Mouse (Mus musculus) ovary, postnatal 14 days (tissue): ENCODE results near the gene Krt15.
A peak's percentile ranks its signal among the peaks of the same experiment; 100 is the strongest.

Source experiments
- DNase-seq: peaks from one replicate; pipeline ENCODE4 v3.0.0; 2022; ENCODE audit warnings: low spot score

Gene Krt15

DNA sequence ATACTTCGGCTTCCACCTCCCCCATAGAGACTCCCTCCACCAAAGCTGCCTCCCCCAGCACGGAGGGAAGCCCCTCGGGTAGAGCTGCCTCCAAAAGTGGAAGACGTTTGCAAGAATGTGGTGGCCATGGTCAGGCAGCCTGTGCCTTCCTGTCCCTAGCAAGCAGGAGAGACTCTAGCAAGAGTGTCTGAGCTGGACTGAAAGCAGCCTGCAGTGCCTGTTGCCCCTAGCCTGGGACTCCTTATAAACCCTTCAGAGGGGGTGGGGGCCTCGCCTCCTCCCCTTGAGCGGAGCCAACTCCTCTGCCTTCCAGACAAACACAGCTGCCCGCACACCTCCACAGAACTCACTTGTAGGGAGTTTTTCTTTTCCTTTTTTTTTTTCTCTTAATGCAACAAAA lies at the start of gene Krt15:
Gene Krt15, minus strand, starts transcription at position 198 of the 400 bp plus-strand sequence.
- no peak for DNase-seq

DNA sequence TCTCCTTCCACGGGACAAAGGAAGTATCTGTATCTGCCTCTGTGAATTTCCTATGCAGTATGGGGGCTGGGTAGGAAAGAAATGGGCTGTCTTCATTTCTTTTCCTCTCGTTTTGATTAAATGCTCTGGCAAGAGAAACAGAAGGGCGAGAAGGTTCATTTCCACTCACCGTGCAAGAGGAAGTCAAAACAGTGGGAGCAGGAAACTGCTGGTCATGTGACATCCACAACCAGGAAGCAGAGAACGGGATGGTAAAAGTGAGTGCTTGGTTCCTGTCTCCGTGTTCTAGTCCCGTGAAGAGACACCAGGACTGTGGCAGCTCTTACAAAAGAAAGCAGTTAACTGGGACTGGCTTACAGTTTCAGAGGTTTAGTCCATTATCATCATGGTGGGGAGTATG lies 46.0 kb upstream of the Krt15 start:
- no peak for DNase-seq

DNA sequence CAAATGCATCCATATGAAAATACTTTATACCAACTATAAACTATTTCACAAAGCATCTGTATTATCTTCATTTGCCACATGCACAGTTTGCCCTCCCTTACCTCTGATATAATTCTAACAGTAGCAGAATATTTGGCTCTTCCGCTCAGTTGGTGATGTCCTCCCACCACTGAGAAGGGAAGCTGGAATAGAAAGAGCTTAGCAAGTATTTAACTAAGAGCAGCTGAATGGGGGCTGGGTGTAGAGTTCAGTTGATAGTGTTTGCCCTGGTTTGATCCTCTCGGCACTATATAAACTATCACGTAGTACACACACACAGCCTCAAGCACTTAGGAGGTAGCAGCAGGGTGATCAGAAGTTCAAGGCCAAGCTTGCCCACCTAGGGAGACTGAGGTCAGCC lies 43.5 kb upstream of the Krt15 start:
- DNase-seq, result no peak

DNA sequence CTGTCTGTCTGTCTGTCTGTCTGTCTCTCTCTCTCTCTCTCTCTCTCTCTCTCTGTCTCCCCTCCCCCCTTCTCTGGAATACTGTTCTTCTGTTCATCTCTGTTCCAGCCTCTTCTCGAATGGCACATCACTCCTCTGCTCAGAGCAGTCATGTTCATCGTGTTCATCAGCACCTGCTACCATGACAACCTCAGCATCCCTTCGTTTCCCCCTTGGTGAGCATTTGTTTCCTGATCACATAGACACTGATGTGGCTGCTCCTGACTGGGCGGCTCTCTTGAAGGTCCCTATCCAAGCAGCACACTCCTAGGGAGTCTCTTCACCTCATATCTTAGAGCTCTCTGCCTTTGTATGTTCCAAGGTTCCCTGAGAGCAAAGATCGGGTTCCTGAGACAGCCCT lies 42.6 kb upstream of the Krt15 start:
- no peak for DNase-seq

DNA sequence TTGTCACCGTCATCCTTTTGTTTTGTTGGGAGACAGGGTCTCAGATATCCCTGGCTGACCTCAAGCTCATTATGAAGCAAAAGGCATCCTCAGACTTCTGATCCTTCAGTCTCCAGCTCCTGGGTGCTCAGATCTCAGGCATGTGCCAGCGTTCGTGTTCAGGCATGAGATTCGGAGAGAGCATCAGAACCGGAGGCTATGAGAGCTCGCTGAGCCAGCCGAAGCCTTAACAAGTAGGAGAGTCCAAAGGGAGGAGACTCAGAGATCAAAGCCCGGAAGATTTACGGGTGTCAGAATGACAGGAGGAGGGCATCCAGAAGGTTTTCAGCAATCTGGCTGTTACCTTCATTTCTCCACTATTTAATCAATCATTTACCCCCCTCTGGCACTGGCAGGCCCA lies 41.1 kb upstream of the Krt15 start:
- DNase-seq, result no peak

DNA sequence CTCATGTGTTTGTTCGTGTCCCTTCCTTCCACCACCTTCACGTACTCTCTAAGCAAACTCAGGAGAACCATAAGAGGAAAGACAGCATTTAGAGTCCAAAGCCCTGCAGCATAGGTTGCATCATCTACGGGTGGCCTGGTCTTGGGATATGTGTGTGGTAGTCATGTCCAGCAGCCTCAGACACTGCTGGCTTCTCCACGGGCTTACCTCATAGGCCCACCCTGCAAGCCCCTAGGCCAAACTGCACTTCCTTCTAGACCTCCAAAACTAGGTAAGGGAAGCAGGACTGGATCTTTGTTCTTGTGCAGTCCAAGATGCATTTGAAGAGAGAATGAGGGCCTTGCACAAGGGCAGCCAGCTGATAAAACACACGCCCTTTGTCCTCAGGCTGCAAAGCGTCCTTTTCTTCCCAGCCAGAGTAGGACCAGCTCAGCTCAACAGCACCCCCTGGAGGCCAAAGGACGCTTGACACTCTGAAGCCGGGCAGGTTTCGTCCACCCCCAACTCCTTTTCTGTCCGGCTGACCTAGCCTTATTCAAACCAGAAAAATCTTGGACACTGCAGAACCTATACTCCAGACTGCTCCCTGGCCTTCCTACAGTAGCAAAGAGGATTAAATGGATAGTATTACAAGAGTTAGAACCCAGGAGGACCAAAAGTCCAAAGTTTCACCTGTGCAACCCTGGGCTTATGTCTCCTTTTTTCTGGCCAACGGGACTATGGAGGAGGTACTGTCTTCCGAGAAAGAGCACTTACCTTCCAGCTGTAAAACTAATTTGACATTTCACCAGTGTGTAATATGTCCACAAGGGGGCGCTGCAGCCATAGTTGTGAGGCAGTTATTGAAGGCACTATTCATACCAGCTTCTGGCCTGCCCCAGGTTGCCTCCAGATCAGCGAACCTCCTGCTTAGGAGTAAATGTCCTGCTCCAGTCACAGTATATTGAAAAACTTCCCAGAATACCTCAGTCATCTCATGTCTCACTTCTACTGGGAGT lies 33.3 kb upstream of the Krt15 start:
- DNase-seq, result peak; percentile 84

DNA sequence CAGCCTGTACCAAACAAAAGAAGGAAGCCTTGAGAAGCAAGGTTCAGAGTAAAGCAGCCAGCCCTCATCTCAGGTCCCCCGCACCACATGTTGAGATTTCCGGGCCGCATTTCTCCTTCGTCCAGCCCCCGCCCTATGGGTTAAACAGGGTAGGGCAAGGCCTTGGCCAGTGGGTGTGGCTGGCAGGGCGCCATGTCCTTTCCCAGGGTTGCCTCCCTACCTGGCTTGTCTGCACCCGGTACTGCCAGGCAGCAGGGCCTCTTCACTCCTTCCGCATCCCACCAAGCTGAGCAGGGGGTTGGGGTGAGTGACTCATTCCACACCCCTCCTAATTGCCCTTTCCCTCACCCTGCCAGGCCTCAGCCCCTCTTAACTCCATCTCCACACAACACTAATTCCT lies 32.3 kb upstream of the Krt15 start:
- peak; percentile 71 for DNase-seq

DNA sequence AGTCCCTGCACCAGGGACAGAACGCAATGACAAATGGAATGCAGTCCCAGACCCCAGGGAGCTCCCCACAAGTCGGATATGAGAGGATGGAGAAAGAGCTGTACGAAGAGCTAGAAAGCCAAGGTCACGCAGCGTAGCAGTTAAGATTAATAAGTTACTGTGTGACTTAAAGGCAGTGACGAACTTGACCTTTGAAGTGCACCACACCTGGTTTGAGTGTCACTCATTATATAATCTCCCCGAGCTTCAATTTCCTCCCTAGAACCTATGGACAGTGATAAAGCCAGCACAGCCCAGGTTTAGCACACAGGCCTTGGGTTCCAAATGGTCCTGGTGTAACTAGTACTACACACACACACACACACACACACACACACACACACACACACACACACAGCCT lies 28.7 kb upstream of the Krt15 start:
- no peak for DNase-seq

DNA sequence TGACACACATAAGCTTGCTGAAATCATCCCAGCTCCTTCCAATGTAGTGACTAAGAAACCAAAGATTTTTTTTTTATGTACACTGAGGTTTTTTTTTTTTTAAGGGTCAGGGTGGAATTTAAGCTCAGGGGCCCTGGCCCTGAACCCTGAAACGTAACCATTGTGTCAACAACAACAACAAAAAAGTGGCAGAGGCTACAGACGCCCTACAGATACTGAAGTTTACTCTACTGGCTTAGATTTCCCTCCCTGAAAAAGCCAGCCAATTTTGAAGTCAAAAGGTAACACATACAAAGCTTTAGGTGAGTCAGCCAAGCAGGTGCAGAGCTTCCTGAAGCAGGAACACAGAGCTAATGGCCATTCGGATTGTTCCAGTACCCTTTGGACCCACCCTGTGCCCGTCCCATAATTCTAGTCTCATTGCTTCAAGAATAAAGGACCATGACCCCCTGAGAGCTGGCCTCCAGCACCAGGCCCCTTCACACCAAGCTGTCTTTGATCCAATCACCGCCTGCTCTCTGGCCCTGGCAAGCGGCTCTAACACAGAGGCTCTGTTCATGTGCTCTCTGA lies 22.3 kb upstream of the Krt15 start:
- DNase-seq, result no peak

DNA sequence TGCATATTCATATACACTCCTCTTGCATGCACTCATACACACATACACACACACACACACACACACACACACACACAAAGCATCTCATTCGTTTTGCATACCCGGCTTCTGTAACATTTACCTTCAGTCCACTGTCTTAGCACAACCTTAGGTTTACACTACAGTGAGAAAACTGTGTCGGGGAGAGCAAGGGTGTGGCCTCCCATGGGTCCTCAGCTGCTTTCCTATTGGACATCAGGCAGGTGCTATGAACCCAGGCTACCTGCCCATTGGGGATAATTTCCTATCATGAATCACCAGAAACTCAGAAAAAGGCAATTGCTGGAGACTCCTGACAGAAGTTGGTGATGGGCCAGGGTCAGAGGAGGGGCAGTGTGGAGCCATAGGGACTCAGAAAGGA lies 21.6 kb upstream of the Krt15 start:
- DNase-seq, result no peak

DNA sequence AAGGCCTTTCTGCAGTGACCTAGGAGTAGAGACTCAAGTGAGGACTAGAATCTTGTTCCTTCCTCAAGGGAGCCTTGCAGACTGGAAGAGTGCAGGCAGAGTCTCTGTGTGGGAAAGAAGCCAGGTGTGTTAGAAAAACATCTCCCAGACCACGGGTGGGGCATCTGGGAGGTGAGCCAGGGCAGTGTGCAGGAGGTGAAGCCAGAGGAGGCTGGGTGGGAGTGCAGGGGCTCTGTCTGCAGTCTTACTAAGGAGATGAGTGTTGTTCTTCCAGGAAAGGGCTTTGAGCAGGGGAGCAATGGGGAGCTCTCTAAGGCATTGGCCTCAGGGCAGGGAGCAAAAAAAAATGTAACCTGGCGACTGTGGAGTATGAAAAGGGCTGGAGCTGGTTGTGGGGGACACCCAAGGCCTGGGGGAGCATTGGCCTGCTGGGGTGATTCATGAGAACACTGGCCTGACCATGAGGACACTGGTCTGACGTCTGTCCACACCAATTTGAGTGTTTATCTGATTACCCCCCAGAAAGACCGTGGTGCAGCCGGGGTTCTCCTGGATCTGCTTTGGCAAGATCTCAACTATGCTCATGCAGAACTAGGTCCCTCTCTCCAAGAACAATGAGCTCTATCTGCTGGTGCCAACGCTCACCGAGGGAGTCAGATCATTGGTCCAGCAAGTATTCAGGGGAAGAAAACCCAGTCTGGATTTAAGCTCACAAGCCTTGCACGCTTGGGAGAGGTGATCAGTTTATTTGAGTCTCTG lies 19.9 kb upstream of the Krt15 start:
- no peak for DNase-seq

DNA sequence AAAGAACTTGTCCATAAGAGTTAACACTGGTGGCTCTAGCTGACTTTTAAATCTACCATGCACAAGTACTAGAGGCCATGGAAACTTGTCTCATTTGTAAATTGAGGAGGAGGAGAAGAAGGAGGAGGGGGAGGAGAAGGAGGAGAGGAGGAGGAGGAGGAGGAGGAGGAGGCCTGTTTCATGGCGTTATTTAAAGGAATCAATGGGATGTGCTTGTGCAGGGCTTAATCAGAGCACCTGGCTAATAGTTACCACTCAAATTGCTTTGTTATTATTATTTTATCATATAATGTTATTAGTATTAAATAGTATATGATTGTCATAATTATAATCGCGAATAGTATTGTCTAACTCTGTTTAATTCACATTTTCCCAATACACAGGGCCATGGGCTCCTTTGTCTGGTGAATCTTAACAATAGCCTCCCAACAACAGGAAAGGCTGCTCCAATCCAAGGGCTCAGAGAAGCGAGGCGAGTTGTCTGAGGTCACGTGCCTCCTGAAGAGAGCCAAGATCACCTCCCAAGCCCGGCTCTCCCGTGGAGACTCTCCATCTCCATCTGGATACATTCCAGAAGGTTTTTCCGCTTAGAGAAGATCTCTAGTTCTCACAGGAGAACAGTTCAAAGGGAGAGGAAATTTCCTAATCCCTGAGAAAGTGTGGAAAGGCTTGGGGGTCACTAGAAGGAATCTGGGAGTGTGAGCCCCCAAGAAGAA lies 13.0 kb upstream of the Krt15 start, which contains the start of gene Krt19:
Gene Krt19, minus strand, starts transcription at position 51 of the 716 bp plus-strand sequence.
- no peak for DNase-seq

DNA sequence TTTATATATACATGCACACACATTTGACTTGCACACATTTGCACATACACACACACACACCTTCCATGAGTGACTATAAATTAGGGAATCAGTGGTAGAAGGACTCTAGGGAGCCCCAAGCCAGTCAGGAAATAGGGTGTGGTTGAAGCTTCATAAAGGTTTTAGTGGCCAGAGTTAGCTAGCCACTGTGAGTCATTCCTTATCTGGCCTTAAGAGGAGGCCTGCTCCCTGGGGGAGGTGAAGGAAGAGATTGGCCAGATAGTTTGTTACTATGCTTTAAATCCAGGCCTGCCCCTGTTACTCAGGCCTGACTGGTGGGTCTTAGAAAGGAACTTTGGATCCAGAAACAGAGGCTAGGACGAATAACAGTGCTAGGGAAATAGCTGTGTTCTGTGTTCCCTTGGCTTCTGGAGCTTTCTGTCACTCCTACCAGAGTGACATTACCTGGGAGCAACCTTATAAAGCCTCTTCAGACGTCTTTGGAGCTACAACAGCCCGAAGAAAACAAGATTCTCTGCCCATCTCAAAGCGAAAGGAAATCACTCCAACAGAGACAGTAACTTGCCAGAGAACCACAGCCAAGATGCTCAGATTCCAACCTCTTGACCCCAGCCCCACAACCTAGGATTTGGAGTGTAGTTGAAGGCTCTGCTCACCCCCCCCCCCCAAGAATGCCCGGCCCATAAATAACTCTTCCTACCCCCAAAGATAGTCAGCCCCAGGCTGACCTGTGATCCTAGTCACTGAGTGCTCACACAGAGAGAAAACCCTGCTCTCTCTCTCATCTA lies 12.0 kb upstream of the Krt15 start:
- DNase-seq, result no peak

DNA sequence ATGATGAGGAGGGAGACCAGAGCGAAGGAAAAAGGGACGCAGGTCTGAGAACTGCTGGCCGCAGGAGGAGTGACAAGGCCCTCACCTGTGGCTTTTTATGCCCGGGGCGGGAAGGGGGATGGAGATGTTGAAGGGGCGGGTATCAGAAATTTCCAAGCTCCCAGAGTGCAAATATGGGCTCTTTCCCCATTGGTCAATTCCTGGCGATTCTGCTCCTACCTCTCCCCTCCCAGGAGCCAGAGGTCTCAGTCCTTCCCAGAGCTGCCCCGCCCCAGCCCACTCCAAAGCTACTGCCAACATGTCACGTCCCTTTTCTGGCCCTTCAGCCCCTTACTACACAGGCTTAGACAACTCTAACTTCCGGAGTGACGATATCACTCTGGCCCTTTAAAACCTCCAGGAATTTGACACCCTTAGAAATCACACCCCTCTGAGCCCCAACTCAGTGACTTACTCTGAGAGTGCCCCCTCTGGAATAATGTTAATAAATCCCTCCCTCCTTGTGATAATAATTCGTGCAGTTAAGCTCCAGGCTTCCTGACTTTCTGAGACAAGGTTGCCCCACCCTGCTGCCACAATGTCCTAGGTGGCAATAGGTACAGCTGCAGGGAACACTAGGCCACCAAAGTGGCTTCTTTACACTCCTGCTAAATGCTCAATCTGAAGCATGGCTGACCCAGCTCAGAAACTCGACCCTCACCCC lies 10.3 kb upstream of the Krt15 start:
- no peak for DNase-seq

DNA sequence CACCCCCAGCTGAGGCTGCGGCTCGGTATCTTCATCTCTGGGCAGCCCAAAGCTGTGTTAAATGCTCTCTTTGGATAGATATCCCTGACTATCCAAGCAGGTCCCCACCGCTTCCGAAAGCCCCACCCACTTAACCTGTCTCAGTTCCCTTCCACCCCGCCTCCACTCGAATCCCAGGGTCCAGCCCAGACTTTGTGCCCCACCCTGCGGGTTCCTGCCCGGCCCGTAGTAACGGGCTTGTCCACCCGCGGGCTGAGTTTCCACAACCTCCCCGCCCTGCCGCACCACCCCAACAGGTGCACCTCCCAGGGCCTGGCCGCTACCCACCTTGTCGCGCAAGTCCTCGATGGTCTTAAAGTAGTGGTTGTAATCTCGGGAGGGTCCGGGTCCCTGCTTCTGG lies 9.4 kb upstream of the Krt15 start:
- no peak for DNase-seq

DNA sequence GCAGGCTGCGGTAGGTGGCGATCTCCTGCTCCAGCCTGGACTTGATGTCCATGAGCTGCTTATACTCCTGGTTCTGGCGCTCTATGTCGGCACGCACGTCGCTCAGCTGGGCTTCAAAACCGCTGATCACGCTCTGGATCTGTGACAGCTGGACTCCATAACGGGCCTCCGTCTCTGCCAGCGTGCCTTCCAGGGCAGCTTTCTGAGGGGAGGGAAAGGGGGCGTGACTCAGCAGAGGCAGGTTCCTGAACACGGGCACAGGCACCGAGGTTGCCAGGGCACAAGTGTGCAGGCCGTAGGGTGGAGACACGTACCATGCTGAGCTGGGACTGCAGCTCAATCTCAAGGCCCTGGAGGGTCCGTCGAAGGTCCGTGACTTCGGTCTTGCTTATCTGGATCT lies 5.2 kb upstream of the Krt15 start:
- no peak for DNase-seq

DNA sequence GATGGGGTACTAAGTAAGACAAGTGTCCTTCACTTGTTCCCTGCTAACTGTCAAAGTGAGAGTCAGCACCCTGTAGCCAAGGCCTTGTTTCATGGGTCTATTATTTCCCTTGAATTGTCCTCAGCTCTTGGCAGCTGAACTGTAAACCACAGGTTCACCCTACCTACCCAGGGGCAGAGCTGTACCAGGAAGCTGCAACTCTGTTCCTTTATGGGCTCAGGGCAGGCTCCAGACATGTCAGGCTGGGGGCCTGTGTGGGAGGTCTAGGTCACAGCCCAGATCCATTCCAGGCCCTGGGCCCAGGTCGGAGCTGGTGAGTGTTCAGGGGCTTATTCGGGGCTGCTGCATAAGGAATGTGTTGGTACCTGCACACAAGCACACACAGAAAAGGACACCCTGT lies 3.7 kb upstream of the Krt15 start:
- no peak for DNase-seq

DNA sequence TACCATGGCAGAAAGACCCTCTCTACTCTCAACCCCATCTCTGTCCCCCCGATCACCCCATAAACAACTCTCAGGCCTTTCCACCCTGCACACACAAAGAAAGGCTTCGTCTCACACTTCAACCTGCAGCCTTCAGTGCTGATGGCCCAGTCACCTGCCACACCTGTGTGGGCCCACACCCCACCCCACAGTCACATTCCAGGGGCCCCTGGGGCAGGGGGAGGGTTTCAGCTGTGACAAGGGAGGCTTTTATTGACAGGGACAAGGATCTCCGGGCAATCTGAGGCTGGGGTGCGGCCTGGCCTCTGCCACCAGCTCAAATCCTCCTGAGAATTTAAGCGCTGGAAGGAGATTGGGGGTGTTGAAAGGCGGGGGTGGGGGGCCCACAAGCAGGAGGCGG lies 3.1 kb upstream of the Krt15 start:
- no peak for DNase-seq

DNA sequence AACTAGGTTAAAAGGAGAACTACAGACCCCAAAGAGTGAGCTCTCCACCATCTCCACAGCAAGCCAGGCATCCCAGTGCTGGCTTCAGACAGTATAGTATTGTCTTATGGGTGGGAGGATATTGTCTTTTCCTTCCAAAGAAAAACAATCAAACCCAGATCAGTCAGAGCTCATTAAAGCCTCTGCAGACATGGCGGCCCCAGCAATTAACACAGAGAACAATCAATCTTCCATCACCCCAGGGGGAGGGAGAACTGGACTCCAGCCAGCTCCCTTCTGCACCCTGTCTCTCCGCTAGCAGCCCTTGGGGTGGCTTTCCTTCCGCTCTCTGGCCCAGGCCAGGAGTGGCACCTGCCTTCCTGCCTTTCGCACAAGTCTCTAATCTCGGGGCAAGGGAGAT lies 2.0 kb upstream of the Krt15 start:
- DNase-seq, result no peak

DNA sequence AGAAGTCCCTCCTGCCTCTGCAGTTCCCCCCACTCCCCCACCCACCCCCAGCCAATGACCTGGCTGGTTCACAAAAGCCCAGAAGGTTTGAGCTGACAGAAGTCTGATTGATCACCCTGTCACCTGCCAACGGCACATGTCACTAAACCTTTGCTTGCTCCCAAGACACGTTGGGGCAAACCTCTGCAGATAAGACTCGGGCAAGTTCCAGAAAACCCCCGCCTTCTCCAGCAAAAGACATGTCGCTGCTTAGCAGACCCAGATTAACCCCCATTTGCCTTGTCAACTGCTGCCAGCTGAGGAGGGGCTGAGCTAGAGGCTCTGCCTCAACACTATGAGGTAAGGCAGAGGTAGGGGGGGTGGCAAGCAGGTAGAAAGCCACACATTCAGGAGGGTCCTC lies 831 bp upstream of the Krt15 start:
- DNase-seq, result no peak

DNA sequence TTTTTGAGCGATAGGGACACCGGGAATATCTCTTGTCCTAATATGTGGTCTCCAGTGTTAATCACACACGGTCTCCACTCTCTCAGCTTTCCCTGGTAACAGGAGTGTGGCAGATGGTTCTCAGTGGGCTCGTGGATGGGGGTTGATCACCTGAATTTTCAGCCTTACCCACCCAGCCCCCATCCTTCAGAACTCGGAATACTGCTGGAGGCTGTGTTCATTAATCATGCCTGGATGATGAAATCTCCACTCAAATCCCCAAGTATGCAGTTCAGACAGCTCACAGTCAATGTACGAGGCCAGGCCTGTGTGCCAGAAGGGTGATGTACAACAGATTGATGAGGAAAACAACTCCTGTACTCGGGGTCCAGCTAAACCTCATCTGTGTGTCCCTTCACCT lies 10.8 kb downstream of the Krt15 start:
- no peak for DNase-seq
